Mouse (Mus musculus) kidney, adult 2 months (tissue): Measurements from ENCODE around the gene Arhgef11.

Experiments used
- CTCF ChIP-seq: fragments of 200-500 bp; conservative IDR thresholded peaks from 2 replicates; pipeline ENCODE4 v1.5.1; 2011; ENCODE audit warnings: low read depth, mild to moderate bottlenecking, control low read depth, low read length, moderate library complexity, mixed read lengths; ENCODE audit not compliant: insufficient read depth, insufficient read length
- POLR2A ChIP-seq: fragments of 200-500 bp; IDR thresholded peaks from one replicate; pipeline ENCODE4 v1.6.1; 2011; ENCODE audit warnings: low read depth, low read length, control low read depth

DNA sequence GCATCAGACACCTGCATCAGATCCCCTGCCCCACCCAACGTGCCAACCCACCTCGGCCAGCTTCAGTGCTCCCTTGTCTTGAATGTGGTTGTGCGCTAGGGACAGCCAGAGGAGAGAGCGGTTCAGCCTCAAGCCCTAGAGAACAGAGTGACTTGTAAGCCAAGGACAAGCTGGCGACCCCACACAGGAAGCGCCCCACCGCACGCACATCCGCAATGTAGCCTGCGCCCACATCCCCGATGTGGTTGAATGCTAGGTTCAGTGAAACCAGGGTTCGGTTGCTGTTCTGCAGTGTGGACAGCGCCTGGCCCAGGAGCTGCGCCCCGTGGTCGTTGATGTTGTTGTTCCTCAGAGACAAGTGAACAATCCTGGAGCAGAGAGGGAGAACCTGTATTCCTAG, 125.4 kb downstream of the Arhgef11 start:
- no peak for TF ChIP-seq CTCF
- no peak for TF ChIP-seq POLR2A
